Mouse (Mus musculus): Measurements from ENCODE around the gene Gm5580. TPM values are rescaled to one million over a fixed set of nuclear protein-coding genes. Genes with fewer than 3 reads are reported as not detected.
"Not testable (repeated sequence)": the region's sequence is repeated elsewhere in the genome, so short reads cannot be mapped to it uniquely, and the experiment has no call there.

Gene Gm5580
- 1 to 10 TPM; 2.9 to 3.0 TPM for total RNA-seq (2021)
- long read RNA-seq, experiment 1 = 0 reads
- long read RNA-seq, experiment 2 = 0 reads

DNA sequence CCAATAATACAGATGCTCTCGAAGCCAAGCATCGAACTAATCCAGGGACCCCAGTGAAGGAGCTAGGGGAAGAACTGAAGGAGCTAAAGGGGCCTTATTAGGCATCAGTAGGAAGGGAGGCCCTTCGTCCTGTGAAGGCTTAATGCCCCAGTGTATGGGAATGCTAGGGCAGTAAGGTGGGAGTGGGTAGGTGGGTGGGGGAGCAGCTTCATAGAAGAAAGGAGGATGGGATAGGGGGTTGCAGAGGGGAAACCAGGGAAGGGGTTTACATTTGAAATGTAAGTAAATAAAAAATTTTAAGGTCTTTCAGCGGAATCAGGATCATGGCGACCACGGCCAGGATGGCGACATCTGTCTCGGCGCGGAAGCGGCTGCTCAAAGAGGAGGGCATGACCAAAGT, at the start of gene Gm5580:
Gene Gm5580 (plus strand): TSS at position 301 of the 400 bp plus-strand sequence.
- not testable (repeated sequence) for DNase-seq (ENCODE audit: low spot score in 2 of 2)

DNA sequence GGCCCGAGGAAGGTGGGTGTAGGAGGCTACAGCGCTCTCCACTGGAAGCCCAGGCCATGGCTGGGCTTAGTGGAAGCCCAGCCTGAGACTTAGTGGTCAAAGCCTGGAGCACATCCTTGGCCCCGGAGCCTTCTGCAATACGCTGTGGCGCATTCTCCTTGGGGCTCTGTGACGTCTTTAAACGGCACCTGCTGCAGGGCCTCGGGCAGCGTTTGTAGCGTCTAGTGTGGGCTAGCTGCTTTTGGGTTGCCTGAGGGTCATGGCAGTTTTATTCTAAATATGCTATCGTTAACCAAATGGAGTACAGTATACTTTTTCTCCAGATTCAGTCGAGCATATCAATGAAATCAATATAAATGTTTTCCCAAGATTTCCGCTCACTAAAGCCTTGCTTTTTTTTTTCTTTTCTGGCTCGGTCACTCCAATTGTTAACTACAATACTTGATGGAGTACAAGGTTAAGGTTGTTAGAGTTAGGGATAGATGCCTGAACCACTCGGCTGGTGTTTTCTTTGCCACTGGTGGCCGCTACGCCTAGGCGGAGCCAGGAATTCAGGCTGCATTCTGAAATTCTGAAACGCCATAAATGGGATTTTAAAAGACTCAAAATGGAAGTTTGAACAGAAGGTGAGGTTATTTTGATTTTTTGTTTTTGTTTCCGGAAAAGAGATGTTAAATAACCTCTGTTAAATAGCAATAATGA, 44.5 kb upstream of the Gm5580 start, which contains the start of gene Olfr212:
Gene Olfr212 (plus strand): TSS at position 215 of the 702 bp plus-strand sequence.
- DNase-seq (ENCODE audit: low spot score in 2 of 2) = not testable (repeated sequence)

DNA sequence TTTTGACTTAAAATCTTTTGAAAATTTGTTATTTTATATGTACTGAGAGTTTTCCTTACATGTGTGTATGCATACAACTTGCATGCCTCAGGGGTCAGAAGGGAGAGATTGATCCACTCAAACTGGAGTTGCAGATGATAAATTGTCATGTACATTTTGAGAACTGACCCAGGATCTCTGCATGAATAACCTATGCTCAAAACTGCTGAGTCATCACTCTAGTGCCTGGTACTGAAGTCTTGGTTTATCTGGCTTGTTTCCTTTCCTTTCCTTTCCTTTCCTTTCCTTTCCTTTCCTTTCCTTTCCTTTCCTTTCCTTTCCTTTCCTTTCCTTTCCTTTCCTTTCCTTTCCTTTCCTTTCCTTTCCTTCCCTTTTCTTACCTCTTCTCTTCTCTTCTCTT, 36.1 kb upstream of the Gm5580 start:
- no peak for DNase-seq (ENCODE audit: low spot score in 2 of 2)

DNA sequence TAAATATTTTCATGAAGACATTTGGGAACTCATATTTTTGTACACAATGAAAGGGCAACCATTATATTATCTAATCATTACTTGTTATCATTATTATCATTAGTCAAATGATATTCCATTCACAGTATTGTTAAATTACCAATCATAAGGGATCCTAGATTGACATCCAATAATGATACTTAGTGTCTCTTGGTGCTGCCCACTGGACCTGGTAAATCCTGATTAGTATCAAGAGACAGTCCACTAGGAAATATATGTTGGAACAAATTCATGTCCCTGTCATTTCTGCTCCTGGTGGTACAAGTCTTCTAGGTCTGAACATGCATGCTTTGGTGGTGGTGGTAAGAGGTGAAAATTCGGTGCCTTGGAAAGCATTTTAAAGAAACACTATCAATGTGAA, 12.8 kb upstream of the Gm5580 start, which contains the start of gene Olfr213:
Gene Olfr213 (plus strand): TSS at position 301 of the 400 bp plus-strand sequence.
- DNase-seq (ENCODE audit: low spot score in 2 of 2) = no peak

DNA sequence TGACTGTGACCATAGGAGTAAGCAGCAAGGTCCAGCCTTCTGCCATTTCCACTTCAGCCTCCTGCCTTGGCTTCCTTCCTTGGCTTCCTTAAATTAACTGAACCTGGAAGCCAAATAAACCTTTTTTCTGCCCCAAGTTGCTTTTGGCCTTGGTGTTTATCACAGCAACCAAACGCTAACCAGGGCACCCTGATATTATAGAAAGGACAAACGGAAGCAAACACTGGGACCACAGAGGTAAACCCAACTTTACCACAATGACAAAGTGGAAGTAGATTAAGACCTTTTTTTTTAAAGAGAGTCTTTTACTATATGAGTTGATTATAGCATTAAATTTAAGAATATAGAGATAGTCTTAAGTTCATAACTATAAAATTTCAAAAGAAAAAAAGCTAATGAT, 8.4 kb upstream of the Gm5580 start:
- DNase-seq (ENCODE audit: low spot score in 2 of 2) = no peak

DNA sequence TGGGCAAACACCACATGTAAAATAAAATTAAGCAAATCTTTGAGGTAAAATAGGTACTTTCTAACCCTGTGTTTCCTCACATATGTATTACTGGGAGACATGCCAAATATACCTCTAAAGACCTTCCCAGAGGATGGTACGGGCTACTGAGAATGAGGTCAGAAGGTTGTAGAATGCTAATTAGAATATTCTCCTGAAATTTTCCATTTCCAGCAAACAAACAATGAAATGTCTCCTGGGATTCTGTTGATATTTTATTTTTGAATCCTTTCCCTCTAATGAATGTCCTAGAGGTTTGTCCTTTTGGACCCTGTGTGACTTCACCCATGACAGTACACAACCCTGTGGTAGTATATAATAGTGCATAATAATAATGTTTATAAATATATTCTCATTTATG, 3.0 kb downstream of the Gm5580 start, which contains the start of gene Olfr214:
Gene Olfr214 (plus strand): TSS at position 301 of the 400 bp plus-strand sequence.
- no peak for DNase-seq (ENCODE audit: low spot score in 2 of 2)

DNA sequence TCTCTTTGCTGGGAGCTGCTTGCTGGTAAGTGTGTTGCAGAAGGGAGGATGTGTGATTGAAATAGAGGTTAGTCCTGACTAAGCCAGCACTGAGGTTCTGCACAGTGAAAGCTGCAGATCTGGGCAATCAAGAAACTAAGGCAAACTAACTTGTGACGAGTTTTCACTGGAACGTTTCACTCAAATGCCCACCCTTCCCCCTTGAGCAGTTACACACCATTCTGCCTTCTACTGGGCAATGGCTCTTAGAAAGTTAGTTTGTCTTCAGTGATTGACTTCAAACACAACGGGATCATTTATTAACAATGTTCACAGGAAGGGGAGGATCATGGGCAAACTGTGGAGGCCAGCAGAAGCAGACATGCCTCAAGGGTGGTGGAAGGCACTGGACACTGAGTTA, 4.0 kb downstream of the Gm5580 start:
- DNase-seq (ENCODE audit: low spot score in 2 of 2) = no peak

DNA sequence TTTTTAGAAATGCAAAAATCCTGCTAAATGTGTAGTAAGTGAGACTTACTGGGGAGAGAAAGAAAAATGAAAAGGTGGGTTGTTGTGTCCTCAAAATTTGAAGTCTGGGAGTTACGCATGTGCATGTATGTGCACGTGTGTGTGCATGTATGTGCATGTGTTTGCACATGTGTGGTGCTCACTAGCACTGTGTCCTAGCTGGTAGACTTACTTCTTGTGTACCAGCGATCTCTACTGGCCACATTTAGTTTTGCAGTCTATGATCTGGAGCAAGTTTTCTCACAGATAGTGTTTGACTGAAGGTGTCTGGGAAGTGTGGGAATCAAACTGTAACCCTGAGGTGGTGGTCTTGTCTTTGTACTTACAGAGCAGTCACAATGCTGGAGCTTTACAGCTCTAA, 18.9 kb downstream of the Gm5580 start:
- DNase-seq (ENCODE audit: low spot score in 2 of 2) = peak; percentile 3 to 32

DNA sequence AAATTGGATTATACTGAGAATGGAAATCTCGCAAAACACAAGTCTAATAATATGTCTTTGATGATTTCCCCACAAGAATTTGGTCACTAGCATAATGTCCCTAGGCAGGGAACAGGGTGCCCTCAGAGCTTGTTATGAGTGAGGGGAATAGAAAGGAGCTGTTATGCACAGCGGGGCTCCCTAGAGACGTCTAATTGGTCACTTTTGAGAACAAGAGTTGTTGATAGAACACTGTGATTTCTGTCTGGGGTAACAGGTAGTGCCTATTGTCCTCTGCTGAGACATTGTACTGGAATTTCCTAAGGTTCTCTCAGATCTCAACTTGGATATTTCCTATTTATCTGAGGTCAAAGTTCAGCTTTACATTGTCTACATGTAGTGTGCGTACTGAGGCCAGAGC, 33.2 kb downstream of the Gm5580 start, which contains the start of gene Olfr215:
Gene Olfr215 (minus strand): TSS at position 101 of the 400 bp plus-strand sequence.
- no peak for DNase-seq (ENCODE audit: low spot score in 2 of 2)

DNA sequence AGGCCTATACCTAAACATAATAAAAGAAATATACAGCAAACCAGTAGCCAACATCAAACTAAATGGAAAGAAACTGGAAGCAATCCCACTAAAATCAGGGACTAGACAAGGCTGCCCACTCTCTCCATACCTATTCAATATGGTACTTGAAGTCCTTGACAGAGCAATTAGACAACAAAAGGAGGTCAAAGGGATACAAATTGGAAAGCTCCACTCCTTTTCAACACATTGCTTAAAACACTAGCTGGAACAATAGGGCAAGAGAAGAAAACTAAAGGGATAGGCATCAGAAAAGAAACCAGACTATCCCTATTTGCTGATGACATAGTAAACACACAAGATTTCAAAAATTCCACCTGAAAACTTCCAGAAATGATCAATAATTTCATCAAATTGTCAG, 50.0 kb downstream of the Gm5580 start:
- not testable (repeated sequence) for DNase-seq (ENCODE audit: low spot score in 2 of 2)

Other genes starting within 250 kb of the Gm5580 start
- 10 to 100 TPM; 69.2 to 73.9 TPM for gene March8, start 213.1 kb upstream of the Gm5580 start, total RNA-seq (2021)
- gene Alox5, start 90.0 kb upstream of the Gm5580 start, total RNA-seq (2021) = 1 to 10 TPM; 6.9 to 7.8 TPM
- gene Olfr211, start 62.0 kb upstream of the Gm5580 start, total RNA-seq (2021) = not detected
- gene Olfr212, start 44.6 kb upstream of the Gm5580 start, total RNA-seq (2021) = under 1 TPM in 1 of 2 experiments, not detected in 1; 0.16 TPM
- gene Olfr213, start 12.7 kb upstream of the Gm5580 start, total RNA-seq (2021) = not detected
- not detected for gene Olfr214, start 3.1 kb downstream of the Gm5580 start, total RNA-seq (2021)
- not detected for gene Olfr215, start 33.1 kb downstream of the Gm5580 start, total RNA-seq (2021)
- 10 to 100 TPM; 23.7 to 26.9 TPM for gene Zfp422, start 77.9 kb downstream of the Gm5580 start, total RNA-seq (2021)
- 1 to 10 TPM; 2.5 to 4.7 TPM for gene Depp1, start 99.5 kb downstream of the Gm5580 start, total RNA-seq (2021)
- gene Rassf4, start 122.8 kb downstream of the Gm5580 start, total RNA-seq (2021) = 1 to 10 TPM; 3.8 to 4.6 TPM
- gene Tmem72, start 165.8 kb downstream of the Gm5580 start, total RNA-seq (2021) = 1 to 10 TPM in 1 of 2 experiments, under 1 TPM in 1; 0.31 to 9.2 TPM